Mouse (Mus musculus) limb, embryonic 13.5 days (tissue): ENCODE measurements around the gene Fam129c. TPM values are rescaled to one million over a fixed set of nuclear protein-coding genes. Genes with fewer than 3 reads are reported as not detected.

Experiments
- ATAC-seq: fragments of 200-750 bp; cut with Nextera tagmentation; 2 replicates; pipeline ENCODE4 v1.8.0; 2017; ENCODE audit warnings: low read depth, moderate number of reproducible peaks, moderate TSS enrichment; ENCODE audit not compliant: low FRiP score
- H3K27ac ChIP-seq: fragments of 300-500 bp; sonication (generic); 2 replicates; pipeline ENCODE4 v1.5.1; 2015; ENCODE audit warnings: inconsistent platforms, mild to moderate bottlenecking, moderate library complexity
- H3K27me3 ChIP-seq: fragments of 300-500 bp; sonication (generic); 2 replicates; pipeline ENCODE4 v1.6.1; 2015; ENCODE audit warnings: mild to moderate bottlenecking, inconsistent platforms
- H3K36me3 ChIP-seq: fragments of 300-500 bp; sonication (generic); 2 replicates; pipeline ENCODE4 v1.6.1; 2015; ENCODE audit warnings: inconsistent platforms, mild to moderate bottlenecking, moderate library complexity
- H3K4me1 ChIP-seq: fragments of 300-500 bp; sonication (generic); 2 replicates; pipeline ENCODE4 v1.6.1; 2015; ENCODE audit warnings: inconsistent platforms
- H3K4me2 ChIP-seq: fragments of 300-500 bp; sonication (generic); replicated peaks from 2 replicates; pipeline ENCODE4 v1.6.1; 2015; ENCODE audit warnings: inconsistent platforms, mild to moderate bottlenecking, moderate library complexity
- H3K4me3 ChIP-seq: fragments of 300-500 bp; sonication (generic); 2 replicates; pipeline ENCODE4 v1.5.1; 2015; ENCODE audit warnings: moderate library complexity, mild to moderate bottlenecking, inconsistent platforms
- H3K9ac ChIP-seq: fragments of 300-500 bp; sonication (generic); 2 replicates; pipeline ENCODE4 v1.6.1; 2015; ENCODE audit warnings: mild to moderate bottlenecking, inconsistent platforms
- H3K9me3 ChIP-seq: fragments of 300-500 bp; sonication (generic); 2 replicates; pipeline ENCODE4 v1.6.1; 2016; ENCODE audit warnings: inconsistent platforms
- WGBS: fragments of 180-500 bp; shearing (Covaris S2); methylation state at CpG from one replicate; pipeline ENCODE4 v1.1.7; 2015; 5-methylcytosine and 5-hydroxymethylcytosine counted together
- polyA plus RNA-seq: library from polyadenylated mRNA; unstranded; fragments of >200 nt; fragmentation: Nextera tagmentation; extraction: Ambion mirVana; gene quantifications from 2 replicates; pipeline ENCODE4 v1.2.1, GENCODE M21; 2015

Fam129c gene
- polyA plus RNA-seq = 4.0 and 5.7 TPM in 2 replicates

GRCm38 (mm10) chr8:71597451-71597850, at the start of gene Fam129c:
Gene Fam129c (plus strand): TSS chr8:71597648.
- Histone ChIP-seq H3K4me3 (no peak within 1 kb of the TSS), H3K27me3 (peaks cover 29% of the 10 kb centered on the region), H3K27ac (no peak within 1 kb of the TSS), H3K4me1 (peaks cover 37% of the 10 kb centered on the region), H3K36me3 (peaks cover 27% of the 10 kb centered on the region), H3K9me3 (no peaks in the 10 kb centered on the region), H3K4me2 (no peak within 1 kb of the TSS), H3K9ac (no peak within 1 kb of the TSS)
- ATAC-seq = no peak
- WGBS = 81% methylated on average over 3 of the region's 3 CpGs

DNA sequence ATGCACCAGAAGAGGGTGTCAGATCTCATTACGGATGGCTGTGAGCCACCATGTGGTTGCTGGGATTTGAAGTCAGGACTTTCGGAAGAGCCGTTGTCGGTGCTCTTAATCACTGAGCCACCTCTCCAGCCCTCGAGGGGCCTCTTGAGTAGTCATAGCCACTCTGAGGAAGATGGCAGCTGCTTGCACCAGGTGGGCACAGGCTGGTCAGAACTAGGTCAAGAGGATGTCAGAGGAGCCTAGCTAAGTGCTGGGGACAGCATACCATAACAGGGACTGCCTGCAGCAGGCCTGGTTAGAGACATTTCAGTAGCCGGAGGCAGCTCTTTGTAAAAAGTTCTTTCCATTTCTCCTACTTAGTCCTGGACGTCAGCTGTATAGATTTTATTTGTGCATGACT, 46.7 kb upstream of the Fam129c start:
- WGBS = 76% methylated on average over 7 of the region's 7 CpGs
- ATAC-seq = no peak
- no peaks in the 10 kb centered on the region for H3K4me1 ChIP-seq
- H3K4me3 ChIP-seq = no peak overlapping the region
- H3K9me3 ChIP-seq = no peaks in the 10 kb centered on the region
- no peak overlapping the region for H3K27ac ChIP-seq
- H3K27me3 ChIP-seq = peaks cover 11% of the 10 kb centered on the region
- no peak overlapping the region for H3K4me2 ChIP-seq
- peaks cover 29% of the 10 kb centered on the region for H3K36me3 ChIP-seq
- H3K9ac ChIP-seq = no peak overlapping the region

DNA sequence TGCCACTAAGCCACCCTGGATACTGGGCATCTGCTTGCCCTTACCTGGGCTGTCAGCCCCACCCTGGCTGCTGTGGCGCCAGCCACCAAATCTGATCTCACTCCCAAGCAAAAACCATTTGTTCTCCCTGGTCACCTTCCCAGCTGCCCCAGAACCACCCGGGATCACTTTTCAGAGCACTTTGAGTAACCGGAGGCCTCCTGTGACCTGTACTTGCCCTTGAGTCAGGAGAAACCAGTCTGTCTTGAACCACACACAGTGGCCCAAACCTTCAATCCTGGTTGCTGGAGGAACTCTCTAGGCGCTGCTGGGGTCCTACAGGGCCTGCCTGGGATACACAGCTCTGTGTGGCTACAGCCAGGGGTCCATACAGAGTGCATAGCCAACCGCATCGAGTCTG, 44.7 kb upstream of the Fam129c start:
- H3K27me3 ChIP-seq = peaks cover 32% of the 10 kb centered on the region
- peaks cover 10% of the 10 kb centered on the region for H3K36me3 ChIP-seq
- H3K4me3 ChIP-seq = no peak overlapping the region
- H3K9ac ChIP-seq = no peak overlapping the region
- ATAC-seq = no peak
- H3K4me2 ChIP-seq = no peak overlapping the region
- H3K9me3 ChIP-seq = no peaks in the 10 kb centered on the region
- no peaks in the 10 kb centered on the region for H3K4me1 ChIP-seq
- WGBS = 43% methylated on average over 6 of the region's 6 CpGs
- H3K27ac ChIP-seq = no peak overlapping the region

DNA sequence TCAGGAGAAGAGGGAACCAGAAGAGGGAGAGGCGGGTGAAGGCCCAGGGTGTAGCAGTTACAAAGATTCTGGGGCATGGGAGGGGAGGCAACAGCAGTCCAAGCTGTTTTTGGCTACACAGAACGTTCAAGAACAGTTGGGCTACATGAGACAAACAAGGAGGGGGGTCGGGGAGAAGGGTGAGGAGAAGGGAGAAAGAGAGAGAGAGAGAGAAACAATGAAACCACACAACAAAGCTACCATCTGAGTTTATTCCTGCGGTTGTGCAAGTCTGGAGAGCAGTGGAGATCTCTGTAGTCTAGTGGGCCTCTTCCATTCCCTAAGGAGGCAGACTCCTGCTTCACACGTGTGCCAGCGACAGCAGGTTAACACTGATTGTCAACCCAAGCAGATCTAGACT, 43.4 kb upstream of the Fam129c start:
- Histone ChIP-seq H3K36me3 (no peaks in the 10 kb centered on the region), H3K9me3 (no peaks in the 10 kb centered on the region), H3K27me3 (peaks cover 44% of the 10 kb centered on the region), H3K27ac (no peak overlapping the region), H3K4me1 (peaks cover 9% of the 10 kb centered on the region), H3K4me2 (no peak overlapping the region), H3K4me3 (no peak overlapping the region), H3K9ac (no peak overlapping the region)
- WGBS = 69% methylated on average over 6 of the region's 6 CpGs
- no peak for ATAC-seq

- H3K9ac ChIP-seq = no peak overlapping the region
- H3K9me3 ChIP-seq = no peaks in the 10 kb centered on the region
- no peak overlapping the region for H3K4me3 ChIP-seq
- no peak overlapping the region for H3K27ac ChIP-seq
- no peaks in the 10 kb centered on the region for H3K36me3 ChIP-seq
- H3K4me1 ChIP-seq = peaks cover 10% of the 10 kb centered on the region
- peaks cover 50% of the 10 kb centered on the region for H3K27me3 ChIP-seq
- H3K4me2 ChIP-seq = no peak overlapping the region
- 84% methylated on average over 2 of the region's 2 CpGs for WGBS
- ATAC-seq = no peak
Measured at GRCm38 (mm10) chr8:71554644-71555043, 42.8 kb upstream of the Fam129c start.

DNA sequence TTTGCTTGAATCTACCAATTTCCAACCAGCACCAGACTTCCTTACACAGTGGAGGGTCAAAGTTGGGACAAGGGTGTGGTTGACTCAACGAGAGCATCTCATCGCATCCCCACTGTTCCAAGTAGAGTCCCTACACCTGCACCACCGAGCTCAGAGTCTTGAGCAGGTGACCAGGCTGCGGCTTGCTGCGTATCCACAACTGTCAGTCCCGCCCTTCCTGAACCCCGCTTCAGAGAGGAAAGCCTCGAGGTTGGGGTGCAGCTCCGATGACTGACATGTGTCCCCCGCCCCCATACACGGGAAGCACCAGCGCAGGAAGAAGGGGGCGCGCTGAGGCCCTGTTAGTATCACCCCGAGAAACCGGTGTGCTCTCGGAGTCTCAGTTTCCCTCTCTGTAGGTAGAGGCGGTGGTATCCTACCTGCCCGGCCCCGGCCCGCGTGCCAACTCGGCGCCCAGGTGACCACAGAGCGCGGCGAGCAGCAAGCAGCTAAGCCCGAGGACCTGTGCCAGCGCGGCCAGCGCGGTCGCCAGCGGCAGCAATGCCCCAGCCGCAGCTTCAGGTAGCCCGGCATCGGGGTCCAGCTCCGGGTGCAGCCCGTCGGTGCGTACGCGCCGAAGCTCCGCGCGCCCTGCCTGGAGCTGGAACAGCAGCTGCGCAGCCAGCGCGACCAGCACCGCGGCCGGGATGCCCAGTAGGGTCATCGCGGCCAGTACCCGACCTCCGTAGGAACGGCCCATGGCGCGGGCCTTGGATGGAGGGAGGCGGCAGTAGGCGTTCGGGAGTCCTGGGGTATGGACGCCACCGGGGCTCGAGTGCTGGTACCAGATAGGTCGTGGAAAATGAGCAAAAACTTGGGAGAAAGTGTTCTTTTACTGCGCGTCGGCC, 39.1 kb upstream of the Fam129c start, which contains the start of gene Tmem221:
Gene Tmem221, minus strand, starts transcription at position 801 of the 887 bp plus-strand sequence.
- Histone ChIP-seq H3K27ac (no peak within 1 kb of the TSS), H3K4me2 (peak within 1 kb of the TSS; percentile 67), H3K36me3 (no peaks in the 10 kb centered on the region), H3K27me3 (peaks cover 87% of the 10 kb centered on the region), H3K9ac (peak within 1 kb of the TSS; percentile 56; the same call in 1 of the 2 replicates), H3K4me1 (peaks cover 20% of the 10 kb centered on the region), H3K4me3 (peak within 1 kb of the TSS; percentile 43), H3K9me3 (no peaks in the 10 kb centered on the region)
- ATAC-seq = peak; percentile 1; the same call in 1 of the 2 replicates
- WGBS = 4% methylated on average over 70 of the region's 70 CpGs

- Histone ChIP-seq H3K27me3 (peaks cover 94% of the 10 kb centered on the region), H3K4me1 (peaks cover 20% of the 10 kb centered on the region), H3K27ac (no peak overlapping the region), H3K9ac (peak overlapping the region; percentile 56; the same call in 1 of the 2 replicates), H3K4me2 (peak overlapping the region; percentile 67), H3K4me3 (peak overlapping the region; percentile 43), H3K36me3 (no peaks in the 10 kb centered on the region), H3K9me3 (peaks cover 4% of the 10 kb centered on the region)
- 3% methylated on average over 24 of the region's 24 CpGs for WGBS
- peak; percentile 22; the same call in 1 of the 2 replicates for ATAC-seq
Measured at GRCm38 (mm10) chr8:71558958-71559690, 38.3 kb upstream of the Fam129c start.

GRCm38 (mm10) chr8:71560071-71560470, 37.4 kb upstream of the Fam129c start:
- no peak overlapping the region for H3K4me2 ChIP-seq
- no peak overlapping the region for H3K9ac ChIP-seq
- 75% methylated on average over 3 of the region's 3 CpGs for WGBS
- peaks cover 9% of the 10 kb centered on the region for H3K9me3 ChIP-seq
- peaks cover 99% of the 10 kb centered on the region for H3K27me3 ChIP-seq
- ATAC-seq = no peak
- H3K36me3 ChIP-seq = no peaks in the 10 kb centered on the region
- peaks cover 20% of the 10 kb centered on the region for H3K4me1 ChIP-seq
- no peak overlapping the region for H3K4me3 ChIP-seq
- H3K27ac ChIP-seq = no peak overlapping the region

- no peak for ATAC-seq
Measured at GRCm38 (mm10) chr8:71560765-71561164, 36.7 kb upstream of the Fam129c start.

DNA sequence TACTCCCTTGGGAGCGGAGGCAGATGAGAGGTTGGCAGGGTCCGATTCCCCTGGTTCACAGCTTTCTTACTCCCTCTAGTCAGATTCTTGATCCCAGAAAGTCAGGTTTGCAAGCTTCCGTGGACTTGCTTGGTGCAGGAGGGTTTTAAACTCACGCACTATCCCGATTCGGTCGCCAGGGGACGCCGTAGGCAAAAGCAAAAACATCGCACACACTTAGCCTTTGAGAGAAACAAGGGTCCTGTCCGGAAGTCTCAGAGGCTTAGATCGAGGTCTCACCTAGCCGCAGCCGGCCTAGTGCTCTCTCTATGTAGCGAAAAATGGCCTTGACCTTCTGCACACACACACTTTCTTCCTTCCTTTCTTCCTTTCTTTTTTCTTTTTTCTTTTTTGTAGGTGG, 36.0 kb upstream of the Fam129c start:
- H3K4me1 ChIP-seq = peaks cover 20% of the 10 kb centered on the region
- H3K9ac ChIP-seq = no peak overlapping the region
- H3K4me3 ChIP-seq = no peak overlapping the region
- peaks cover 9% of the 10 kb centered on the region for H3K9me3 ChIP-seq
- no peak for ATAC-seq
- WGBS = 3% methylated on average over 15 of the region's 15 CpGs
- H3K4me2 ChIP-seq = no peak overlapping the region
- peaks cover 99% of the 10 kb centered on the region for H3K27me3 ChIP-seq
- no peaks in the 10 kb centered on the region for H3K36me3 ChIP-seq
- H3K27ac ChIP-seq = no peak overlapping the region

More at GRCm38 (mm10) chr8:71560765-71561164, 36.7 kb upstream of the Fam129c start:
- Histone ChIP-seq H3K36me3 (no peaks in the 10 kb centered on the region), H3K27me3 (peaks cover 99% of the 10 kb centered on the region), H3K4me1 (peaks cover 20% of the 10 kb centered on the region), H3K9me3 (peaks cover 9% of the 10 kb centered on the region), H3K9ac (no peak overlapping the region), H3K4me3 (no peak overlapping the region), H3K27ac (no peak overlapping the region), H3K4me2 (no peak overlapping the region)
- WGBS = 85% methylated on average over 5 of the region's 5 CpGs

DNA sequence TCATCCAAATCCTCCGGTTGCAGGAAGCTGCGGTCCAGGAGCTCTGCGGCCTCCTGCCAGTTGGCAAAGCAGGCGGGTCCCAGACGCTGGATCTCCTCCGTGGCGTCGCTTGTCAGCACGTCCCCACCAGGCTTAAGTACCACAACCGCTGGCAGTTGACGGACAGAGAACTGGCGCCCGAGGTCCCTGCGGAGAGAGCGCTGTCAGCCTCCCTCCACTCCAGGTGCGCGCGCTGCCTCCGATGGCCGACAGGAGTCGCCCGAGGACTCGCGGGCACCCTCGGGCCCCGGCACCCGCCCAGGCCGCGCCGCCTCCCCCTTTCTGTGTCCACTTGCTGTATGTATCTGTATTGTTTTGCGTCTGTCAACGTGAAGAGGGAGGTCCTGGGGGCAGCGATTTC, 34.7 kb upstream of the Fam129c start:
- Histone ChIP-seq H3K27me3 (peaks cover 99% of the 10 kb centered on the region), H3K9ac (peak overlapping the region; percentile 46; the same call in 1 of the 2 replicates), H3K4me3 (peak overlapping the region; percentile 34), H3K9me3 (peaks cover 9% of the 10 kb centered on the region), H3K36me3 (no peaks in the 10 kb centered on the region), H3K4me2 (peak overlapping the region; percentile 56), H3K4me1 (peaks cover 20% of the 10 kb centered on the region), H3K27ac (no peak overlapping the region)
- peak; percentile 17; the same call in 1 of the 2 replicates for ATAC-seq
- WGBS = 1% methylated on average over 33 of the region's 33 CpGs

DNA sequence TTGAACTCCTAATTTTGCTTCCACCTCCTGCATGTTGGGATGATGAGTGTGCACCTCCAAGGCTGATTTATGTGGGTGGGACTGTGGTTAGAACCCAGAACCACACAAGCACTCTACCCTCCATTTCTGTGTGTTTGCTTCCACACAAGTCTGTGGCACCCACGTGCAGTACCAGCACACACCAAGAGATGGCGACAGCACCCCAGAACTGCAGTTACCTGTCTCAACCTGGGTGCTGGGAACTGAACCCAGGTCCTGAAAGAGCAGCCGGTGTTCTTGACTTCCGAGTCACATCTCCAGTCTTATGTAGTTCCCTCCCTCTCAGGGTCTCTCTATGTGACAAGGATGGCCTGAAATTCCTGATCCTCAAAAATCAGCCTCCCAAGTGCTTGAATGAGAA, 33.5 kb upstream of the Fam129c start:
- Histone ChIP-seq H3K27me3 (peaks cover 99% of the 10 kb centered on the region), H3K4me3 (no peak overlapping the region), H3K9ac (no peak overlapping the region), H3K4me2 (no peak overlapping the region), H3K27ac (no peak overlapping the region), H3K36me3 (no peaks in the 10 kb centered on the region), H3K4me1 (peaks cover 19% of the 10 kb centered on the region), H3K9me3 (peaks cover 9% of the 10 kb centered on the region)
- WGBS = 83% methylated on average over 4 of the region's 4 CpGs
- ATAC-seq = no peak
